ENCODE assay signal across 9 mouse cellular contexts in genomic region chr13:34278288-34278701, GRCm38 (mm10).
DNase-seq lines count a peak whose midpoint lies in the region; ATAC-seq and TF ChIP-seq lines count a peak whose summit lies in the region.
"Had no signal": no experiment of that assay in that cellular context is flagged by ENCODE, and none has a peak within 500 bp of the region (broad histone marks: within the 10 kb centered on the region; RNA-seq: fewer than 3 reads in every experiment).

No protein-coding gene starts in this region.

- H3K9ac ChIP-seq in liver, embryonic 15.5 days: no peak overlapping the region
- no peak overlapping the region for H3K9ac ChIP-seq in liver, embryonic 11.5 days (ENCODE audit: low read depth, low read length)
- H3K9ac ChIP-seq in neural tube, embryonic 12.5 days: no peak overlapping the region
- H3K9ac ChIP-seq: limb, embryonic 15.5 days had no signal

- 38% methylated on average over 6 of the region's 6 CpGs for WGBS in liver, embryonic 15.5 days (ENCODE audit: insufficient replicate concordance)
- 49% methylated on average over 6 of the region's 6 CpGs for WGBS in liver, embryonic 11.5 days
- 28% methylated on average over 6 of the region's 6 CpGs for WGBS in neural tube, embryonic 12.5 days

- no peak overlapping the region for H3K4me3 ChIP-seq in liver, embryonic 15.5 days (replicated peaks)
- H3K4me3 ChIP-seq in liver, embryonic 11.5 days (ENCODE audit: low read depth, low read length): no peak overlapping the region
- H3K4me3 ChIP-seq in layer of hippocampus, adult 2 months: no peak overlapping the region
- no peak overlapping the region for H3K4me3 ChIP-seq in neural tube, embryonic 12.5 days
- H3K4me3 ChIP-seq: limb, embryonic 15.5 days had no signal

- H3K27ac ChIP-seq in liver, embryonic 15.5 days (replicated peaks): 0 out of 2 replicates have a peak overlapping the region, but pooled peaks have one; percentile 20
- no peak overlapping the region for H3K27ac ChIP-seq in liver, embryonic 11.5 days (ENCODE audit: low read depth, low read length)
- peak overlapping the region; percentile 78 for H3K27ac ChIP-seq in layer of hippocampus, adult 2 months
- no peak overlapping the region for H3K27ac ChIP-seq in neural tube, embryonic 12.5 days
- H3K27ac ChIP-seq: limb, embryonic 15.5 days had no signal

- no peak for DNase-seq in liver, embryonic 11.5 days (ENCODE audit: low spot score)
- peak; percentile 41 for DNase-seq in embryo, embryonic 9.5 days (ENCODE audit: extremely low spot score)
- DNase-seq in layer of hippocampus, adult 2 months (ENCODE audit: low spot score in 2 of 2): peak; percentile 34 to 52
- no peak for DNase-seq in thymus, postnatal 36 days
- DNase-seq: thymus, postnatal 14 days had no signal

- no peaks in the 10 kb centered on the region for H3K9me3 ChIP-seq in liver, embryonic 15.5 days (replicated peaks)
- H3K9me3 ChIP-seq in liver, embryonic 11.5 days (ENCODE audit: control insufficient read depth, low read length): no peaks in the 10 kb centered on the region
- no peaks in the 10 kb centered on the region for H3K9me3 ChIP-seq in neural tube, embryonic 12.5 days
- H3K9me3 ChIP-seq: limb, embryonic 15.5 days had no signal

- H3K4me2 ChIP-seq in liver, embryonic 15.5 days: no peak overlapping the region
- no peak overlapping the region for H3K4me2 ChIP-seq in liver, embryonic 11.5 days
- H3K4me2 ChIP-seq in neural tube, embryonic 12.5 days (replicated peaks): no peak overlapping the region
- H3K4me2 ChIP-seq: limb, embryonic 15.5 days had no signal

- no peaks in the 10 kb centered on the region for H3K27me3 ChIP-seq in liver, embryonic 15.5 days
- H3K27me3 ChIP-seq in liver, embryonic 11.5 days (replicated peaks; ENCODE audit: control insufficient read depth, insufficient read depth, low read length): no peaks in the 10 kb centered on the region
- no peaks in the 10 kb centered on the region for H3K27me3 ChIP-seq in neural tube, embryonic 12.5 days (replicated peaks)
- H3K27me3 ChIP-seq: limb, embryonic 15.5 days had no signal

- H3K36me3 ChIP-seq in liver, embryonic 15.5 days (replicated peaks): peaks cover 74% of the 10 kb centered on the region
- H3K36me3 ChIP-seq in liver, embryonic 11.5 days (ENCODE audit: control insufficient read depth, insufficient read depth, low read length): peaks cover 3% of the 10 kb centered on the region
- peaks cover 9% of the 10 kb centered on the region; the same call in 1 of the 2 replicates for H3K36me3 ChIP-seq in neural tube, embryonic 12.5 days
- H3K36me3 ChIP-seq: limb, embryonic 15.5 days had no signal

- no peak for ATAC-seq in liver, embryonic 15.5 days (ENCODE audit: insufficient read depth)
- no peak for ATAC-seq in liver, embryonic 11.5 days (replicated peaks; ENCODE audit: low FRiP score)
- ATAC-seq in neural tube, embryonic 12.5 days (ENCODE audit: low FRiP score, low read depth): peak; percentile 71
- ATAC-seq in megakaryocyte-erythroid progenitor cell, adult 5-6 weeks (replicated peaks; ENCODE audit: low FRiP score, low TSS enrichment, poor library complexity, severe bottlenecking): no peak

- TF ChIP-seq CTCF in layer of hippocampus, adult 2 months (conservative IDR thresholded peaks at IDR 0.05): no peak

- H3K4me1 ChIP-seq in liver, embryonic 15.5 days (replicated peaks): peaks cover 74% of the 10 kb centered on the region
- H3K4me1 ChIP-seq in liver, embryonic 11.5 days (replicated peaks; ENCODE audit: control insufficient read depth, insufficient read depth, low read length): peaks cover 27% of the 10 kb centered on the region
- peaks cover 16% of the 10 kb centered on the region for H3K4me1 ChIP-seq in neural tube, embryonic 12.5 days
- H3K4me1 ChIP-seq: limb, embryonic 15.5 days had no signal

Comparison
In these comparisons a context has a peak if more than half of its experiments do, and no peak if none do; other contexts are left out.
1. H3K27ac ChIP-seq: peak in liver, embryonic 15.5 days (single experiment) and layer of hippocampus, adult 2 months (single experiment); none in liver, embryonic 11.5 days (single experiment) and neural tube, embryonic 12.5 days (single experiment).
2. DNase-seq: peak in embryo, embryonic 9.5 days (single experiment) and layer of hippocampus, adult 2 months (2 of 2); none in liver, embryonic 11.5 days (single experiment) and thymus, postnatal 36 days (0 of 2).